Mouse (Mus musculus): ENCODE measurements around the gene Ksr2.

- TF ChIP-seq CTCF (conservative IDR thresholded peaks at IDR 0.05 in 1 of 2, IDR thresholded peaks at IDR 0.05 in 1 of 2; ENCODE audit: low read depth in 2 of 2, low read length in 2 of 2): no peak
- TF ChIP-seq TCF12 (IDR thresholded peaks at IDR 0.05; ENCODE audit: low read depth, low read length): no peak
- TF ChIP-seq MEF2A (IDR thresholded peaks at IDR 0.05; ENCODE audit: borderline replicate concordance, low read depth, low read length): no peak
- TF ChIP-seq MAX (IDR thresholded peaks at IDR 0.05; ENCODE audit: low read length): no peak
- no peak for TF ChIP-seq ELF1 (IDR thresholded peaks at IDR 0.05; ENCODE audit: low read depth, low read length)
- TF ChIP-seq CHD1 (IDR thresholded peaks at IDR 0.05; ENCODE audit: low read depth, low read length): no peak
- no peak for TF ChIP-seq EP300 (IDR thresholded peaks at IDR 0.05; ENCODE audit: low read length)
- TF ChIP-seq RAD21 (IDR thresholded peaks at IDR 0.05; ENCODE audit: low read depth, low read length): no peak
- no peak for TF ChIP-seq HCFC1 (IDR thresholded peaks at IDR 0.05; ENCODE audit: low read depth, low read length)
- TF ChIP-seq POLR2A (IDR thresholded peaks at IDR 0.05; ENCODE audit: low read depth, low read length): no peak
- TF ChIP-seq MYC (IDR thresholded peaks at IDR 0.05; ENCODE audit: low read depth, low read length): no peak
- no peak for TF ChIP-seq KAT2A (IDR thresholded peaks at IDR 0.05; ENCODE audit: insufficient replicate concordance, low read length)
- no peak for TF ChIP-seq USF2 (conservative IDR thresholded peaks at IDR 0.05; ENCODE audit: low read depth, low read length)
- TF ChIP-seq ZC3H11A (IDR thresholded peaks at IDR 0.05; ENCODE audit: low read depth, low read length): no peak
These were observed 280.8 kb downstream of the Ksr2 start for GRCm38 (mm10) chr5:117694632-117695031.
